Mouse (Mus musculus): ENCODE data around the gene Cyp4a10.
"Not testable (repeated sequence)": the region's sequence is repeated elsewhere in the genome, so short reads cannot be mapped to it uniquely, and the experiment has no call there.

The Cyp4a10 gene

GRCm38 (mm10) chr4:115518000-115518399 is at the start of gene Cyp4a10:
Gene Cyp4a10 (plus strand): TSS chr4:115518264.
- not testable (repeated sequence) for DNase-seq (ENCODE audit: low spot score)

- DNase-seq (ENCODE audit: low spot score), result not testable (repeated sequence)
Observed at GRCm38 (mm10) chr4:115473585-115473984, 44.5 kb upstream of the Cyp4a10 start.

GRCm38 (mm10) chr4:115476051-115476450 is 42.0 kb upstream of the Cyp4a10 start:
- not testable (repeated sequence) for DNase-seq (ENCODE audit: low spot score)

GRCm38 (mm10) chr4:115481006-115481652 is 36.9 kb upstream of the Cyp4a10 start:
- DNase-seq (ENCODE audit: low spot score), result no peak

DNA sequence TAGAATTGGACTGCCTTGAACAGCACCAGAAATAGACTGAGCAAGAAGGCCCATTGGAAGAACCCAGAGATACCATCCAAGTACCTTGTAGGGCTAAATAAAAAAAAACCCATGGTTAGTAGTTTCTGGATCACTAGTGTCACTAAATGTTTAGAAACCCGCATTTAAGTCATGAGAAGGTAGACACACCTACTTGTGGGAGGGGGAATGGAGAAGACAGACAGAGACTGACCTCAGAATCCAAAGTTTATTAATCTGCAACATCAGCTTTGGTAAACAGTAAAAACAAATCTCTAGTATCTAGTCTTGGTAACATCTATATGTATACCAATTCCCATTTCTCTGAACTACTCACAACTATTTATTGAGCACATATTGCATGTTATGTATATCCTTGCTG is 22.1 kb upstream of the Cyp4a10 start, which contains the start of gene Cyp4a14:
Gene Cyp4a14 (minus strand): TSS at position 142 of the 400 bp plus-strand sequence.
- no peak for DNase-seq (ENCODE audit: low spot score)

- no peak for DNase-seq (ENCODE audit: low spot score)
Observed at GRCm38 (mm10) chr4:115497466-115497865, 20.6 kb upstream of the Cyp4a10 start.

GRCm38 (mm10) chr4:115513964-115514363 is 4.1 kb upstream of the Cyp4a10 start:
- not testable (repeated sequence) for DNase-seq (ENCODE audit: low spot score)

DNA sequence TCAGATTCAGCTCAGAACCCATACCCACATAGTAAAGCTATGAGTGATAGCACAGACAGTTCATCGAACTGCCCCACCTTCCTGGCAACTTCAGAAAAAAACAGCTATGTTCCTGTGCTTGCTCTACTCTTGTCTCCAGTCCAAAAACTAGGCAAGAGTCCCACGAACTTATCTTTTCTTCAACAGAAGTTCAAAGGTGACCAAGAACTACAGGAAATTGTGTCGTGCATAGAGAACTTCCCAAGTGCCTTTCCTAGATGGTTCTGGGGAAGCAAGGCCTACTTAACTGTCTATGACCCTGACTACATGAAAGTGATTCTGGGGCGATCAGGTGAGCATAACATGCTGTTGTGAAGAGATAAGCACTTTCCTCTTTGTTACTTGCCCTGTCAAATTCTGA is 1.4 kb downstream of the Cyp4a10 start:
- DNase-seq (ENCODE audit: low spot score), result no peak

GRCm38 (mm10) chr4:115521766-115522165 is 3.7 kb downstream of the Cyp4a10 start:
- no peak for DNase-seq (ENCODE audit: low spot score)

DNA sequence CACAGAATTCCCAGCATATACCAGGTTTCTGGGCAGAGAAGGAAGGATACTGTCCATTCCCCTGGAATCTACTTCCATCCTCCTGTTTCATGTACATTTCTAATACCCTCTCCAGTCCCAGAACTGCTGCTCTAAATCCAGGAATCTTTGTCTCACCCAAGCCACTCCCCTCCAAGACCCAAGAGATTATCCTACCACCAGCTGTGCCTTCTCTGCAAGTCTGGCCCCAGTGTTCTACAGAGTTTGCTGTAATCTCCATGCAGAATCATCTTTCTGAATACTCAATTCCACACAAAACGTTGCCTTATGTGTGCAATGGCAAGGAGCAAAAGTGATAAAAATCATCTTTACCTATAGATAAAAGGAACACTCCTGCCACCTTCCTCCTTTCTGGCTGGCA is 27.0 kb downstream of the Cyp4a10 start:
- DNase-seq (ENCODE audit: low spot score), result no peak

- no peak for DNase-seq (ENCODE audit: low spot score)
Observed at GRCm38 (mm10) chr4:115546141-115546828, 28.2 kb downstream of the Cyp4a10 start.

GRCm38 (mm10) chr4:115552726-115553125 is 34.7 kb downstream of the Cyp4a10 start:
- DNase-seq (ENCODE audit: low spot score), result no peak

GRCm38 (mm10) chr4:115555513-115555912 is 37.4 kb downstream of the Cyp4a10 start:
- no peak for DNase-seq (ENCODE audit: low spot score)

- DNase-seq (ENCODE audit: low spot score), result no peak
Observed at GRCm38 (mm10) chr4:115557861-115558561, 39.9 kb downstream of the Cyp4a10 start.

DNA sequence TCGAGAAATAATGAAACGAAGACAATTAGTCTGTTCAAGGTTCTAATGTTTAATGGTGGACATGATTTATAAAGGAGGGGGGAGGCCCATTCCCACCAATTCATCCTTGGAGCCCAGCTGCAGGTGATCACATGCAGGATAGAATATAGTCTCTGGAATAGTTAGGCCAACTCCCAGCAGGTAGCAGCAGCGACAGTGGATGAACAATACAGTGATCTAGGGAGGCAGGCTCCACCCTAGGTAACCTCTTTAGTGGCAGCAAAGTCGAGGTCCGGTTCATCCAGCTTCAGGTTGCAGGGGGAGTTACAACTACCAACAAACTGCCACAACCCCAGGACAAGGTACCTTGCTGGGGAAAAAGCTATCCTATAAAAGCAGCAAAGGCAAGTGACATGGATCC is 43.2 kb downstream of the Cyp4a10 start:
- not testable (repeated sequence) for DNase-seq (ENCODE audit: low spot score)

DNA sequence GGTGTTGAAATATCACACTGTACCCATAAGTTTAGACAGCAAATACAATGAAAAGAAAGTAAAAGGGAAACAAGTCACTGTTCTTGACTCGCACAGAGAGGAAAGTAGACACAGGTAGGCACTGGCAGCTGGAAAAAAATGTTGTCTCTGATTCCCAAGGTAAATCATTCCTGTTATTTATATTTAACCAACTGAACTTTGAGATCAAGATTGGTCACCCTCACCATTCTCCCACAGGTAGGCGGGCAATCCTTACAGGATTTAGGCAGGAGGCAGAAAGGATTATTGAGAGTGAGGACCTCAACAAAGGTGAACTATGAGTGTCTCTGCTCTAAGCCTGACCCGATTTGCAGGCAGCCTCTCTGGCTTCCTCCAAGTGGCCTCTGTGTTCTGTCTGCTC is 45.3 kb downstream of the Cyp4a10 start, which contains the start of gene Cyp4a31:
Gene Cyp4a31 (plus strand): TSS at position 249 of the 400 bp plus-strand sequence.
- no peak for DNase-seq (ENCODE audit: low spot score)

DNA sequence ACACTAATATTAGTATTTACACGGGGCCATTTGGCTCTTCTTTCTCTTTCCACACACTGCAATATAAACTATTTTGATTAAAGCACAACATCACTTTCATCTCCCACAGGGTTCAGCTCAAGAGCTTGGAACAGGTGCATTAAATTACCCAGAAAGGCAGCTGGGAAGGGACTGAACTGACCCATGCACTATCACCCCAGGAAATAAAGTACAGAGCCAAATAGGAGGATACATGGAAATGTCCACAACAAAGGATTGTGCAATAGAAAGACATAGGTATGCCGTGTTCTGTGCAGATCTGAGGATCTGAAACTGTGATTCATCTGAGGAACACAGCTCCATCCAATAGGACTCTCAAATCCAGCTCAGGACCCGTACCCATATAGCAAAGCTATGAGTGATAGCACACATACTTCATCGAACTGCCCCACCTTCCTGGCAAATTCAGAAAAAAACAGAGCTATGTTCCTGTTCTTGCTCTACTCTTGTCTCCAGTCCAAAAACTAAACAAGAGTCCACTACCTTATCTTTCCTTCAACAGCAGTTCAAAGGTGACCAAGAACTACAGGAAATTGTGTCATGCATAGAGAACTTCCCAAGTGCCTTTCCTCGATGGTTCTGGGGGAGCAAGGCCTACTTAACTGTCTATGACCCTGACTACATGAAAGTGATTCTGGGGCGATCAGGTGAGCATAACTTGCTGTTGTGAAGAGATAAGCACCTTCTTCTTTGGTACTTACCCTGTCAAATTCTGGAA is 46.6 kb downstream of the Cyp4a10 start:
- DNase-seq (ENCODE audit: low spot score), result not testable (repeated sequence)

- DNase-seq (ENCODE audit: low spot score), result no peak
Observed at GRCm38 (mm10) chr4:115575255-115575654, 57.2 kb downstream of the Cyp4a10 start.

GRCm38 (mm10) chr4:115575776-115576175 is 57.7 kb downstream of the Cyp4a10 start:
- no peak for DNase-seq (ENCODE audit: low spot score)

- DNase-seq (ENCODE audit: low spot score), result no peak
Observed at GRCm38 (mm10) chr4:115583036-115583435, 65.0 kb downstream of the Cyp4a10 start.

Data from urinary bladder, postnatal 25 days (tissue).